Mouse (Mus musculus) layer of hippocampus, postnatal 14 days (tissue): ENCODE measurements at regions not wholly inside any gene's neighbourhood (a gene's known extent, or its start where the extent isn't known, plus 50 kb on each side); places are given as distances from the start of the nearest gene placed in this dataset.
"Not testable (repeated sequence)": the region's sequence is repeated elsewhere in the genome, so short reads cannot be mapped to it uniquely, and the experiment has no call there.

Source experiments
- DNase-seq, 2 experiments: peaks; one replicate each; pipeline ENCODE4 v3.0.0; 2021 to 2022; ENCODE audit warnings: low spot score in 2 of 2, mixed read lengths in 1 of 2

GRCm38 (mm10) chr8:78129061-78129460, 84.0 kb upstream of the Ttc29 start:
- no peak for DNase-seq

- not testable (repeated sequence) for DNase-seq
Observed at GRCm38 (mm10) chr8:78139514-78139913, 73.6 kb upstream of the Ttc29 start.

- no peak for DNase-seq
Observed at GRCm38 (mm10) chr8:78147170-78147569, 65.9 kb upstream of the Ttc29 start.

- DNase-seq, result no peak
Observed at GRCm38 (mm10) chr8:78148006-78148405, 65.1 kb upstream of the Ttc29 start.

GRCm38 (mm10) chr8:78154873-78155272, 58.2 kb upstream of the Ttc29 start:
- DNase-seq, result no peak

- peak; percentile 6 to 50 for DNase-seq
Observed at GRCm38 (mm10) chr8:78162046-78162445, 51.1 kb upstream of the Ttc29 start.

- DNase-seq, result no peak
Observed at GRCm38 (mm10) chr8:78162763-78163508, 50.2 kb upstream of the Ttc29 start.
